Mouse (Mus musculus) forebrain, embryonic 11.5 days (tissue): Measurements from ENCODE around the gene Naaladl2. TPM values are rescaled to one million over a fixed set of nuclear protein-coding genes. Genes with fewer than 3 reads are reported as not detected.
A peak's percentile ranks its signal among the peaks of the same experiment; 100 is the strongest.

Source experiments
- ATAC-seq: fragments of 200-750 bp; cut with Nextera tagmentation; replicated peaks from 2 replicates; pipeline ENCODE4 v1.8.0; 2017; ENCODE audit warnings: moderate TSS enrichment; ENCODE audit not compliant: low FRiP score
- DNase-seq: peaks from one replicate; pipeline ENCODE4 v3.0.0-alpha.2; 2017; ENCODE audit warnings: low spot score
- H3K27ac ChIP-seq: fragments of 300-500 bp; sonication (generic); 2 replicates; pipeline ENCODE4 v1.5.1; 2014; ENCODE audit warnings: low read depth, low read length
- H3K27me3 ChIP-seq: fragments of 300-500 bp; sonication (generic); 2 replicates; pipeline ENCODE4 v1.6.1; 2014; ENCODE audit warnings: mild to moderate bottlenecking, low read length, mixed read lengths; ENCODE audit not compliant: control insufficient read depth, insufficient read depth
- H3K36me3 ChIP-seq: fragments of 300-500 bp; sonication (generic); 2 replicates; pipeline ENCODE4 v1.6.1; 2014; ENCODE audit warnings: mild to moderate bottlenecking, low read length, moderate library complexity, mixed read lengths; ENCODE audit not compliant: control insufficient read depth, insufficient read depth
- H3K4me1 ChIP-seq: fragments of 300-500 bp; sonication (generic); replicated peaks from 2 replicates; pipeline ENCODE4 v1.6.1; 2014; ENCODE audit warnings: low read length, mixed read lengths; ENCODE audit not compliant: control insufficient read depth, insufficient read depth
- H3K4me2 ChIP-seq: fragments of 300-500 bp; sonication (generic); 2 replicates; pipeline ENCODE4 v1.6.1; 2014; ENCODE audit warnings: low read depth, mild to moderate bottlenecking, low read length, moderate library complexity, mixed read lengths; ENCODE audit not compliant: severe bottlenecking
- H3K4me3 ChIP-seq: fragments of 300-500 bp; sonication (generic); 2 replicates; pipeline ENCODE4 v1.5.1; 2014; ENCODE audit warnings: low read depth, low read length
- H3K9ac ChIP-seq: fragments of 300-500 bp; sonication (generic); 2 replicates; pipeline ENCODE4 v1.6.1; 2014; ENCODE audit warnings: low read length
- H3K9me3 ChIP-seq: fragments of 300-500 bp; sonication (generic); 2 replicates; pipeline ENCODE4 v1.6.1; 2016; ENCODE audit warnings: low read length, mixed read lengths; ENCODE audit not compliant: control insufficient read depth
- WGBS: fragments of 180-500 bp; shearing (Covaris S2); extraction: QIAGEN DNeasy Blood & Tissue Kit; methylation state at CpG from one replicate; pipeline ENCODE4 v1.1.7; 2014; 5-methylcytosine and 5-hydroxymethylcytosine counted together
- polyA plus RNA-seq: library from polyadenylated mRNA; unstranded; fragments of >200 nt; fragmentation: Nextera tagmentation; extraction: Ambion mirVana; gene quantifications from 2 replicates; pipeline ENCODE4 v1.2.1, GENCODE M21; 2014

Naaladl2 gene
- polyA plus RNA-seq, 1 experiment from 2014 or later: 0.48 TPM

DNA sequence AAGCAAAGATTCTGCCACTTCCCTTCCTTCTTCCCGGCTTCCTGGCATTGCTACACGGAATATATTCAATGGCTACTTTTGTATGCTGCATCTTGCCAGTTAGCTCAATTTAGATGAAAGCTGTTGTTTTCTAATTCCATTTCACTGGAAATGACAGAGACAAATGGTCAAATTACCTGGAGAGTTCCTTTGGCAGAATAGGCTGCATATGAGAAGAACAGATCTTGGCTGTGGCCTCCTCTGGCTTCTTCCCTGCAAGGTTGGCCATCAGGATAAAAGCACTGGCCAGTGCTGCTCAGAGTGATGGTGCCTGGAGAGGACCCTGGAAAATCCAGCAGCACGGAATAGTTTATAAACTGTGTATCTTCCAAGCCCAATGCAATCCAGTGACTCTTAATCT is 711.3 kb downstream of the Naaladl2 start:
- DNase-seq: no peak
- no peaks in the 10 kb centered on the region for H3K27me3 ChIP-seq
- 88% methylated on average over 3 of the region's 3 CpGs for whole genome bisulfite sequencing

DNA sequence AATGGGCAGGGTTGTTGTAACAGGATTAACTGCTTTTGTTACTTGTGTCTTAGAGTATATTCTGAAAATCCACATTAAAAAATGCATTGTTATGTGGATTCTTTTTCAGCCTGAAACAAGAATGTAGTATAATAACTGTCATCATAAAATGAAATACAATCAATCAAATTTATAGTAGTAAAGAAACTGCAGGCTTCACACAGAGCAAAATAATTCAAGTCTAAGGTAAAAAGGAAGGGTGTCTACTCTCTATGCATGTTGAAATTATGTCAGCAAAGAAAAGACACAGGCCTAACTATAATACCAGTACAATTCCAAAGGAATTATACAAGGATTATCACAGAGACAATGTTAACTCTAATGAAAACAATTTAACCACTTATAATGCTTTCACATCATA is 752.3 kb downstream of the Naaladl2 start:
- no peaks in the 10 kb centered on the region for H3K27me3 ChIP-seq
- H3K36me3 ChIP-seq: no peaks in the 10 kb centered on the region
- no peaks in the 10 kb centered on the region for H3K4me1 ChIP-seq
- H3K9me3 ChIP-seq: no peaks in the 10 kb centered on the region
- ATAC-seq (no peak), DNase-seq (no peak)
- H3K4me3 ChIP-seq: no peak overlapping the region
- no peak overlapping the region for H3K9ac ChIP-seq
- H3K4me2 ChIP-seq: no peak overlapping the region
- H3K27ac ChIP-seq: no peak overlapping the region

More for the DNA sequence above, 711.3 kb downstream of the Naaladl2 start:
- no peaks in the 10 kb centered on the region for H3K36me3 ChIP-seq
- ATAC-seq: no peak
- H3K4me1 ChIP-seq: no peaks in the 10 kb centered on the region
- H3K9me3 ChIP-seq: no peaks in the 10 kb centered on the region
- no peak overlapping the region for H3K4me2 ChIP-seq
- H3K9ac ChIP-seq: no peak overlapping the region
- no peak overlapping the region for H3K27ac ChIP-seq
- H3K4me3 ChIP-seq: no peak overlapping the region

DNA sequence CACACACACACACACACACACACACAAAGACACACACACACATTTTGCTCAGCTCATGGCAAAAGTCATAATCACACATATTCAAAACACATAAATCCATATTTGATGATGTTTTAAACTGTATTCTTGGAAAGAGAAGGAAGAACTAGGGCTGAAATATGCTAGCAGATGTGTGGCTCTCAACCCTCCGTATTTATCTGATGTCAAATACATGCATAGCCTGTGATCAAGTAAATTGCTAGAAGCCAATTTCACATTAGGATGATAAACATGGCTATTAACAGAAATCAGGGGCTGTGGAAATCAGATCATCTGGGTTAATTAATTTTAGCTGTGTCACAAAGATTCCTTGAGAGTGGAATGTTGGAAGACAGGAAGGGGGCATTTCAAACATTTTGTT is 752.8 kb downstream of the Naaladl2 start:
- H3K36me3 ChIP-seq: no peaks in the 10 kb centered on the region
- 71% methylated on average over 1 of the region's 1 CpGs for WGBS
- H3K9ac ChIP-seq: no peak overlapping the region
- ATAC-seq: no peak
- H3K9me3 ChIP-seq: no peaks in the 10 kb centered on the region
- DNase-seq: no peak
- H3K27me3 ChIP-seq: no peaks in the 10 kb centered on the region
- no peak overlapping the region for H3K4me3 ChIP-seq
- H3K4me1 ChIP-seq: no peaks in the 10 kb centered on the region
- H3K4me2 ChIP-seq: no peak overlapping the region
- H3K27ac ChIP-seq: no peak overlapping the region

DNA sequence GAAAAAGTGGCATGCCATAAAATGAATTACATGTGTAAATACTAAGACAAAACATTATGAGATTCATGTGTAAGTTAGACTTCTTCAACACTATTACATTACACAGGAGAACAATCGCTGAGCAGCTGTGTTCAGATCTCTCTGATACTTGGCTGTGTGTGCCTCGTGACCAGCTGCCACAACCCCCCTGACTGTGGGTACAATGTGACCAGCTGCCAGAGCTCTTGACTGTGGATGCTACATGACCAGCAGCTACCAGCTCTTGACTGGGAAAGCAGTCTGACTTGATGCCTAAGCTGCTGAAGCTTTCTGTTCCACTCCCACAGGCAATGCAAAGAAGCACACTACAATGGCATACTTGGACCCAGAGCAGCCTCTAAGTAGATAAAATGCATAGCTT is 789.1 kb downstream of the Naaladl2 start:
- Histone ChIP-seq H3K27ac (no peak overlapping the region), H3K4me1 (no peaks in the 10 kb centered on the region), H3K4me3 (no peak overlapping the region), H3K9ac (no peak overlapping the region), H3K27me3 (no peaks in the 10 kb centered on the region), H3K36me3 (no peaks in the 10 kb centered on the region), H3K9me3 (no peaks in the 10 kb centered on the region), H3K4me2 (no peak overlapping the region)
- DNase-seq (no peak), ATAC-seq (peak; percentile 55; the same call in 1 of the 2 replicates)
- 79% methylated on average over 2 of the region's 2 CpGs for WGBS

DNA sequence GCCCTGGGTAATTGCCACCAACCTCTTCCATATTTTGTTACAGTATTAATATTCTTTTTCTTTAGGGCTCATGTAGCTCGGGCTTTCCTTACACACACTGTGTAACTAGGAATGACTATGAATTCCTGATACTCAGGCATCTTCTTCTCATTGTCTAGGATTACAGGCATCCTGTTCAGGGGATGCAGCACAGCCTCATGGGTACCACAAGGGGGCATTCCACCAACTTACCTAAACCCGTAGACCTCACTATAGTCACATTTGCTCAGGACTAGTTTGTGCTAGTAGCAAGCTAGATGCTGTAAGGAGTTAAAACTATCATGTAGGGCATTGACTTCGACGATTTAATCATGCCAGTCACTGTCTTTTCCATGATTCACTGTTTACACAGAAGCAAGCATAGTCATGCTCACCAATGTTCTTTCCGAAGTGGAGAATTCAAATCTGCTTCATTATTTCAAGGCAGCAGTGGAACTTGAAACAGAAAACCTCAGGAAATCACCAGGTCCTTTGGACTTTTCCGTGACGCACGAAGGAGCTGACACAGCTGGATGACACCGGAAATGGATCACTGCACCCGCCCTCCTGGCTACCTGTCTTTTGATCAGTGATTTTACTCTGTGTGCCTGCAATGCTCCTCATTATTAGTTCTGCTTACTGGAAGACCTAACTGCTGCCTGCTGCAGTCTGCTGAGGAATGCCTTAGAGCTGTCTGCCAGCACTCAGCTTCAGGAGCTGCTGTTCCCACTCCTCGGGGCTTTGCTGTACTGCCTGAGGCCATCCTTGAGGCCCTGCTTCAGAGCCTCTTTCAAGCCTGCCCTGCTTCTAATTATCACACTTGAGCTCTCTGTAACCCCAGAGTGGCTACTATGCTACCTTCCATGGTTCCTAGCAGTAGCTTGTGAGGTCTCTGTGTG is 822.3 kb downstream of the Naaladl2 start:
- H3K27me3 ChIP-seq: no peaks in the 10 kb centered on the region
- no peak overlapping the region for H3K9ac ChIP-seq
- ATAC-seq (no peak), DNase-seq (no peak)
- no peaks in the 10 kb centered on the region for H3K4me1 ChIP-seq
- no peaks in the 10 kb centered on the region for H3K9me3 ChIP-seq
- no peak overlapping the region for H3K27ac ChIP-seq
- WGBS: 85% methylated on average over 11 of the region's 11 CpGs
- no peaks in the 10 kb centered on the region for H3K36me3 ChIP-seq
- no peak overlapping the region for H3K4me3 ChIP-seq
- H3K4me2 ChIP-seq: no peak overlapping the region

DNA sequence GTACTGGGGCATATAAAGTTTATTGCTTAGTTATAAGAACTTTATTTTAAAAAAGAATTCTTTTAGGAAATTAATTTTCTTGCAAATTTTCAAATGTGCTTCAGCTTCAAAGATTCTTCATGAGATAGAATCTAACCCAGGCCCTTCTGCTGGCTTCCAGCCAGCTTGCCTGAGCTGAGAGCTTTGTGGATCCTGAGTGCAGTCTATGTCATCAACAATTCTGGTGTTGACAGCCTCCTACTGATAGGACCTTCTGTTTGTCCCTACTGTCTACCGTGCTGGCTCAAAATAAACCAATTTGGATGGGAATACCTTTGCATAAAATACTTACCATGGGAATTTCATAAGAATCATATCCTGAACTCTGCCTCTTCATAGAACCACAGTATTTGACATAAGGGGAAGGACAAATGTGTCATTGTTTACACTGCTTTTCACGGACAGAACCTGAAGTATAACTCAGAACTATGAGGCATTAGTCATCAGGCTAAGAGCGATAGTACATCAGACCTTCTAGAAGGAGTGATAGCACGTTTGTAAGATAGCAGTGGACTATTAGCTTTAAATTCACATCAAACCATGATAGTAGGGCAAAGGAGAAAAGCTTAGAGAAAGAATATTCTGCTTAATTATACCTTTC is 829.3 kb downstream of the Naaladl2 start:
- DNase-seq (no peak), ATAC-seq (no peak)
- Histone ChIP-seq H3K4me2 (no peak overlapping the region), H3K4me3 (no peak overlapping the region), H3K4me1 (no peaks in the 10 kb centered on the region), H3K27me3 (no peaks in the 10 kb centered on the region), H3K9me3 (no peaks in the 10 kb centered on the region), H3K36me3 (no peaks in the 10 kb centered on the region), H3K9ac (no peak overlapping the region), H3K27ac (no peak overlapping the region)
- WGBS: 84% methylated on average over 4 of the region's 4 CpGs

DNA sequence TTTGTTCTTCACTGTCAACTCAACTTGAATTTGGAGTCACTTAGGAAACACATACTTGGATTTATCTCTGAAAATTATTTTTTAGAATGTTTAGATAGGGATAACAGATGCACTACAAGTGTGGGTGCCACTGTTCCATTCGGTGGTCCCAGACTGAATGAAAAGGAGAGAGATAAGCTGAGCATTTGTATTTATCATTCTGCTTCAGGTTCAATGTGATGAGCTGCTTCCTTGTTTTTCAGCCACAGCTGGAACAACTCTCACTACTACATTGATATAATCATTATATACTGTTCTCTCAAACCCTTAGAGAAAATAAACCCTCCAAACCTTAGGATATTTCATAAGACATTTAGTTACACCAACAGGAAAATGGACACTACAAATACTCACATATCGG is 918.6 kb downstream of the Naaladl2 start:
- Histone ChIP-seq H3K36me3 (no peaks in the 10 kb centered on the region), H3K9ac (no peak overlapping the region), H3K4me2 (no peak overlapping the region), H3K4me1 (no peaks in the 10 kb centered on the region), H3K27ac (no peak overlapping the region), H3K4me3 (no peak overlapping the region), H3K9me3 (no peaks in the 10 kb centered on the region), H3K27me3 (no peaks in the 10 kb centered on the region)
- no peak for DNase-seq
- WGBS: 89% methylated on average over 2 of the region's 2 CpGs
- ATAC-seq: no peak

DNA sequence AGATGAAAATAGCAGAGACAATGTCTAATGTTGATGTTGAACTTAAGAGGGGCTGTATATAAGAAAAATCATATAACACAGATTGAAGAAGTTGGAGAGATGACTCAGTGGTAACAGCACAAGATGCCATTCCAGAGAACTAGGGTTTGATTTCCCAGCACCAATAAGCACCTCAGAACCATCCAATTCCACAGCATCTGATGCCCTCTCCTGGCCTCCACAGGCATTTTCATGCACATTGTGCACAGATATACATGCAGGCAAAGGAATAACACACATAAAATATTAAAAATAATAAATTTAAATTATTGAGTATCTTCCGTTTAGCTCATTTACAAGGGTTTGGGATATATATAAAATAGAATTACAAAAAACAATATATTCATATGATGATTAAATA is 926.6 kb downstream of the Naaladl2 start:
- Histone ChIP-seq H3K4me2 (no peak overlapping the region), H3K9ac (no peak overlapping the region), H3K9me3 (no peaks in the 10 kb centered on the region), H3K4me1 (no peaks in the 10 kb centered on the region), H3K27me3 (no peaks in the 10 kb centered on the region), H3K27ac (no peak overlapping the region), H3K4me3 (no peak overlapping the region), H3K36me3 (no peaks in the 10 kb centered on the region)
- DNase-seq (no peak), ATAC-seq (no peak)
- 85% methylated on average over 1 of the region's 1 CpGs for WGBS

DNA sequence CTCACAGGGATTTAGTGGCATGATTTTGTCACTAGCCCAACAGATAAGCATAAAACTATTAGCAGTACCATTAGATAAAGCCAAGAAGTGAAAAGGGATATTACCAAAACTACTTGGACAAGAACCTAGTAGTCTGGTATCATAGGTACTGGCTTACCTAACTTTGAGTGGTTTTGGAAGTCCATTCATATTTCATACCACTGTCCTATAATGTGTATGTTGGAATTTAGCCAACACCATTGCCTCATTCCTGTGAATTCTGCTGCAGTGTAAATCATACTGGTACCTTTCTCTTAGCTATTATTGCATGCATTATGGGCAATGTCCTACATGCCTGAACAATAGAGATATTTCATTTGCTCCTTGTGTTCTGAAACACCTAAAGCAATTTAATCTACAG is 977.5 kb downstream of the Naaladl2 start:
- H3K4me3 ChIP-seq: no peak overlapping the region
- no peaks in the 10 kb centered on the region for H3K27me3 ChIP-seq
- DNase-seq (no peak), ATAC-seq (no peak)
- no peaks in the 10 kb centered on the region for H3K9me3 ChIP-seq
- H3K9ac ChIP-seq: no peak overlapping the region
- no peaks in the 10 kb centered on the region for H3K36me3 ChIP-seq
- no peak overlapping the region for H3K4me2 ChIP-seq
- H3K27ac ChIP-seq: no peak overlapping the region
- H3K4me1 ChIP-seq: no peaks in the 10 kb centered on the region
